ENCODE assay signal across 21 mouse cellular contexts in genomic region chr13:32145179-32145578, GRCm38 (mm10).
DNase-seq lines count a peak whose midpoint lies in the region; ATAC-seq and TF ChIP-seq lines count a peak whose summit lies in the region.
"Had no signal": no experiment of that assay in that cellular context is flagged by ENCODE, and none has a peak within 500 bp of the region (broad histone marks: within the 10 kb centered on the region; RNA-seq: fewer than 3 reads in every experiment).

No protein-coding gene starts in this region.

- ATAC-seq in G1E (ENCODE audit: extremely low read depth, insufficient number of reproducible peaks, low FRiP score, poor library complexity, severe bottlenecking): 0 out of 2 replicates have a peak, but pooled peaks have one; percentile 4
- ATAC-seq in common myeloid progenitor, adult 5-6 weeks (replicated peaks; ENCODE audit: low read depth, poor library complexity, severe bottlenecking): 0 out of 2 replicates have a peak, but pooled peaks have one; percentile 25
- ATAC-seq in megakaryocyte progenitor cell, adult 5-6 weeks (replicated peaks; ENCODE audit: poor library complexity): 0 out of 2 replicates have a peak, but pooled peaks have one; percentile 13
- ATAC-seq: forebrain, embryonic 14.5 days; forebrain, postnatal 0 days; hindbrain, embryonic 16.5 days; intestine, embryonic 15.5 days; Patski had no signal

- no peak for TF ChIP-seq CTCF in G1E (IDR thresholded peaks at IDR 0.05; ENCODE audit: low read depth, low read length)

- peak; percentile 46 for DNase-seq in 416B (ENCODE audit: low read depth)
- DNase-seq in G1E (ENCODE audit: low spot score): no peak
- no peak for DNase-seq in urinary bladder, adult 18-20 months (ENCODE audit: low spot score in 2 of 2)
- DNase-seq in lung, postnatal 25 days (ENCODE audit: low spot score): no peak
- DNase-seq in adrenal gland, postnatal 36 days: no peak
- DNase-seq: adrenal gland, postnatal 10 days; forebrain, postnatal 0 days; gastrocnemius, postnatal 25 days; heart, adult 2 months; kidney, adult 11 months had no signal

- no peaks in the 10 kb centered on the region for H3K9me3 ChIP-seq in G1E (replicated peaks)
- H3K9me3 ChIP-seq: embryonic facial prominence, embryonic 12.5 days; embryonic facial prominence, embryonic 15.5 days; hindbrain, embryonic 10.5 days; hindbrain, embryonic 13.5 days; intestine, embryonic 15.5 days had no signal

- peaks cover 9% of the 10 kb centered on the region for H3K4me1 ChIP-seq in G1E (ENCODE audit: insufficient read depth, low read depth, low read length)
- H3K4me1 ChIP-seq: embryonic facial prominence, embryonic 12.5 days; embryonic facial prominence, embryonic 15.5 days; hindbrain, embryonic 10.5 days; hindbrain, embryonic 13.5 days; intestine, embryonic 15.5 days had no signal

- H3K36me3 ChIP-seq in G1E (replicated peaks): no peaks in the 10 kb centered on the region
- H3K36me3 ChIP-seq: embryonic facial prominence, embryonic 12.5 days; embryonic facial prominence, embryonic 15.5 days; hindbrain, embryonic 10.5 days; hindbrain, embryonic 13.5 days; intestine, embryonic 15.5 days had no signal

- no peaks in the 10 kb centered on the region for H3K27me3 ChIP-seq in G1E (ENCODE audit: insufficient read depth, low read length)
- H3K27me3 ChIP-seq: CH12.LX; embryonic facial prominence, embryonic 12.5 days; embryonic facial prominence, embryonic 15.5 days; hindbrain, embryonic 13.5 days; intestine, embryonic 15.5 days; Patski had no signal

- H3K4me3 ChIP-seq in G1E (ENCODE audit: low read depth, low read length): no peak overlapping the region
- H3K4me3 ChIP-seq: embryonic facial prominence, embryonic 12.5 days; embryonic facial prominence, embryonic 15.5 days; heart, adult 2 months; hindbrain, embryonic 10.5 days; hindbrain, embryonic 13.5 days; intestine, embryonic 15.5 days had no signal
